Mouse (Mus musculus): Measurements from ENCODE around the gene Rhobtb3.

GRCm38 (mm10) chr13:75988096-75988495 lies 44.4 kb upstream of the Rhobtb3 start:
- TF ChIP-seq CTCF (IDR thresholded peaks at IDR 0.05; ENCODE audit: low read depth) (no peak), EP300 (IDR thresholded peaks at IDR 0.05; ENCODE audit: low read depth) (no peak)

Measured in liver, embryonic 14.5 days (tissue).